Mouse (Mus musculus) myocyte (in vitro differentiated cells): ENCODE results near the gene Ilvbl. TPM values are rescaled to one million over a fixed set of nuclear protein-coding genes. Genes with fewer than 3 reads are reported as not detected.
A peak's percentile ranks its signal among the peaks of the same experiment; 100 is the strongest.

Experiments
- H3K27me3 ChIP-seq: one replicate; pipeline ENCODE4 v1.6.1; 2011; ENCODE audit not compliant: control insufficient read depth, insufficient read depth, insufficient read length
- H3K36me3 ChIP-seq: one replicate; pipeline ENCODE4 v1.6.1; 2011; ENCODE audit not compliant: control insufficient read depth, insufficient read depth
- H3K4me2 ChIP-seq: one replicate; pipeline ENCODE4 v1.6.1; 2011; ENCODE audit warnings: low read depth, control low read depth
- H3K4me3 ChIP-seq: one replicate; pipeline ENCODE4 v1.5.1; 2011; ENCODE audit warnings: mild to moderate bottlenecking, control low read depth, moderate library complexity
- H3K79me2 ChIP-seq: one replicate; pipeline ENCODE4 v1.6.1; 2011; ENCODE audit not compliant: control insufficient read depth, insufficient read depth
- H3ac ChIP-seq: one replicate; pipeline ENCODE4 v1.6.1; 2011; ENCODE audit not compliant: control insufficient read depth, insufficient read length
- CEBPB ChIP-seq: IDR thresholded peaks from 2 replicates; pipeline ENCODE4 v1.6.1; 2011; ENCODE audit warnings: mild to moderate bottlenecking, moderate library complexity; ENCODE audit not compliant: poor library complexity, insufficient read depth, severe bottlenecking
- E2F4 ChIP-seq: IDR thresholded peaks from one replicate; pipeline ENCODE4 v1.6.1; 2011; ENCODE audit warnings: mild to moderate bottlenecking, control low read depth, moderate library complexity; ENCODE audit not compliant: insufficient read depth
- MAX ChIP-seq: IDR thresholded peaks from one replicate; pipeline ENCODE4 v1.6.1; 2011; ENCODE audit warnings: low read depth, mild to moderate bottlenecking, control low read depth
- MYOD1 ChIP-seq, 3 experiments: IDR thresholded peaks; one replicate each; pipeline ENCODE4 v1.6.1; 2011; ENCODE audit warnings: control low read depth in 2 of 3, low read depth in 2 of 3, mild to moderate bottlenecking in 2 of 3, moderate library complexity in 1 of 3; ENCODE audit not compliant: insufficient read length in 2 of 3, control insufficient read depth in 1 of 3
- MYOG ChIP-seq, 3 experiments: IDR thresholded peaks; one replicate each; pipeline ENCODE4 v1.6.1; 2011; ENCODE audit warnings: control low read depth in 2 of 3, low read depth in 2 of 3, mild to moderate bottlenecking in 2 of 3; ENCODE audit not compliant: insufficient read length in 2 of 3, control insufficient read depth in 1 of 3, insufficient read depth in 1 of 3
- POLR2A ChIP-seq: IDR thresholded peaks from one replicate; pipeline ENCODE4 v1.6.1; 2011; ENCODE audit warnings: low read depth, mild to moderate bottlenecking, control low read depth, moderate library complexity; ENCODE audit not compliant: insufficient read length
- POLR2AphosphoS2 ChIP-seq: IDR thresholded peaks from one replicate; pipeline ENCODE4 v1.6.1; 2011; ENCODE audit warnings: low read depth, control low read depth; ENCODE audit not compliant: insufficient read length
- REST ChIP-seq: IDR thresholded peaks from one replicate; pipeline ENCODE4 v1.6.1; 2011; ENCODE audit warnings: mild to moderate bottlenecking, control low read depth, moderate library complexity; ENCODE audit not compliant: insufficient read depth, insufficient read length
- SRF ChIP-seq: IDR thresholded peaks from one replicate; pipeline ENCODE4 v1.6.1; 2011; ENCODE audit warnings: low read depth; ENCODE audit not compliant: control insufficient read depth, insufficient read length
- TCF12 ChIP-seq: IDR thresholded peaks from one replicate; pipeline ENCODE4 v1.6.1; 2011; ENCODE audit warnings: mild to moderate bottlenecking, control low read depth; ENCODE audit not compliant: poor library complexity, insufficient read depth, severe bottlenecking
- TCF3 ChIP-seq: IDR thresholded peaks from one replicate; pipeline ENCODE4 v1.6.1; 2011; ENCODE audit warnings: low read depth, control low read depth; ENCODE audit not compliant: insufficient read length
- USF1 ChIP-seq: IDR thresholded peaks from one replicate; pipeline ENCODE4 v1.6.1; 2011; ENCODE audit warnings: low read depth, mild to moderate bottlenecking, control low read depth, moderate library complexity
- polyA plus RNA-seq: library from polyadenylated mRNA; unstranded; fragments of >200 nt; fragmentation: generic; extraction: Trizol; gene quantifications from one replicate; pipeline ENCODE4 v1.2.1, GENCODE M21; 2012; ENCODE audit warnings: missing spikeins

Ilvbl gene
- polyA plus RNA-seq, 1 experiment = 49.6 TPM

- H3K36me3 ChIP-seq = peaks cover 36% of the 10 kb centered on the region
- no peak overlapping the region for H3K4me2 ChIP-seq
- H3K79me2 ChIP-seq = no peaks in the 10 kb centered on the region
- H3K27me3 ChIP-seq = no peaks in the 10 kb centered on the region
- TF ChIP-seq REST = no peak
- peak; percentile 82 for TF ChIP-seq POLR2AphosphoS2
- no peak overlapping the region for H3K4me3 ChIP-seq
- H3ac ChIP-seq = no peak overlapping the region
Measured at GRCm38 (mm10) chr10:78583347-78583746, 9.2 kb downstream of the Ilvbl start.

GRCm38 (mm10) chr10:78583939-78584338, 9.8 kb downstream of the Ilvbl start:
- Histone ChIP-seq H3ac (no peak overlapping the region), H3K36me3 (peaks cover 41% of the 10 kb centered on the region), H3K4me3 (no peak overlapping the region), H3K79me2 (no peaks in the 10 kb centered on the region), H3K27me3 (no peaks in the 10 kb centered on the region), H3K4me2 (no peak overlapping the region)
- TF ChIP-seq E2F4 (no peak), SRF (no peak), POLR2AphosphoS2 (peak; percentile 67), POLR2A (no peak)

- Histone ChIP-seq H3K36me3 (peaks cover 43% of the 10 kb centered on the region), H3K4me3 (no peak overlapping the region), H3ac (no peak overlapping the region)
Measured at GRCm38 (mm10) chr10:78584996-78585395, 10.8 kb downstream of the Ilvbl start.

GRCm38 (mm10) chr10:78585606-78586005, 11.5 kb downstream of the Ilvbl start:
- TF ChIP-seq POLR2A (no peak), MYOG (IDR thresholded peaks at IDR 0.05; ENCODE audit: control insufficient read depth in 1 of 3, insufficient read depth in 1 of 3, insufficient read length in 2 of 3, low read depth in 2 of 3) (no peak), TCF12 (no peak), CEBPB (no peak), TCF3 (no peak)
- H3ac ChIP-seq = no peak overlapping the region
- H3K79me2 ChIP-seq = peaks cover 10% of the 10 kb centered on the region
- no peak overlapping the region for H3K4me3 ChIP-seq
- H3K4me2 ChIP-seq = no peak overlapping the region
- peaks cover 43% of the 10 kb centered on the region for H3K36me3 ChIP-seq
- H3K27me3 ChIP-seq = no peaks in the 10 kb centered on the region

More at GRCm38 (mm10) chr10:78584996-78585395, 10.8 kb downstream of the Ilvbl start:
- Histone ChIP-seq H3K27me3 (no peaks in the 10 kb centered on the region), H3K79me2 (peaks cover 4% of the 10 kb centered on the region), H3K4me2 (no peak overlapping the region)
- no peak for TF ChIP-seq MYOD1 (IDR thresholded peaks at IDR 0.05; ENCODE audit: control insufficient read depth in 1 of 3, insufficient read length in 2 of 3, low read depth in 2 of 3)
- TF ChIP-seq MYOG (IDR thresholded peaks at IDR 0.05; ENCODE audit: control insufficient read depth in 1 of 3, insufficient read depth in 1 of 3, insufficient read length in 2 of 3, low read depth in 2 of 3) = no peak
- TF ChIP-seq USF1 = no peak
- TF ChIP-seq CEBPB = no peak
- TF ChIP-seq TCF3 = no peak
- no peak for TF ChIP-seq TCF12
- TF ChIP-seq POLR2AphosphoS2 = no peak
- TF ChIP-seq SRF = no peak
- no peak for TF ChIP-seq MAX
- TF ChIP-seq REST = no peak
- TF ChIP-seq POLR2A = no peak
- TF ChIP-seq E2F4 = no peak

GRCm38 (mm10) chr10:78586026-78586425, 11.9 kb downstream of the Ilvbl start:
- Histone ChIP-seq H3ac (no peak overlapping the region), H3K4me2 (no peak overlapping the region), H3K4me3 (no peak overlapping the region), H3K79me2 (peaks cover 13% of the 10 kb centered on the region), H3K36me3 (peaks cover 43% of the 10 kb centered on the region), H3K27me3 (no peaks in the 10 kb centered on the region)
- TF ChIP-seq E2F4 = no peak
- no peak for TF ChIP-seq TCF3
- no peak for TF ChIP-seq CEBPB
- TF ChIP-seq SRF = no peak
- TF ChIP-seq REST = no peak
- TF ChIP-seq USF1 = no peak
- no peak for TF ChIP-seq MYOD1 (IDR thresholded peaks at IDR 0.05; ENCODE audit: control insufficient read depth in 1 of 3, insufficient read length in 2 of 3, low read depth in 2 of 3)
- no peak for TF ChIP-seq MYOG (IDR thresholded peaks at IDR 0.05; ENCODE audit: control insufficient read depth in 1 of 3, insufficient read depth in 1 of 3, insufficient read length in 2 of 3, low read depth in 2 of 3)
- TF ChIP-seq POLR2A = no peak
- no peak for TF ChIP-seq POLR2AphosphoS2
- no peak for TF ChIP-seq MAX
- no peak for TF ChIP-seq TCF12
